Mouse (Mus musculus): ENCODE data around the gene Prdm8. TPM values are rescaled to one million over a fixed set of nuclear protein-coding genes. Genes with fewer than 3 reads are reported as not detected.

Prdm8 gene
- polyA plus RNA-seq, 1 experiment from 2014 or later, result not detected

GRCm38 (mm10) chr5:98172502-98173181, 5.6 kb downstream of the Prdm8 start:
- H3K36me3 ChIP-seq, result no peaks in the 10 kb centered on the region
- no peak overlapping the region for H3K9ac ChIP-seq
- no peak for ATAC-seq (ENCODE audit: insufficient number of reproducible peaks, low FRiP score)
- H3K9me3 ChIP-seq (replicated peaks), result no peaks in the 10 kb centered on the region
- H3K27me3 ChIP-seq (replicated peaks), result peaks cover 82% of the 10 kb centered on the region
- H3K4me2 ChIP-seq, result peak overlapping the region; percentile 13; the same call in 1 of the 2 replicates
- no peak overlapping the region for H3K27ac ChIP-seq (ENCODE audit: poor library complexity, severe bottlenecking)
- H3K4me3 ChIP-seq, result no peak overlapping the region
- H3K4me1 ChIP-seq (replicated peaks), result peaks cover 30% of the 10 kb centered on the region
- 4% methylated on average over 15 of the region's 15 CpGs for WGBS

GRCm38 (mm10) chr5:98173694-98174093, 6.7 kb downstream of the Prdm8 start:
- H3K27me3 ChIP-seq (replicated peaks), result peaks cover 85% of the 10 kb centered on the region
- H3K4me3 ChIP-seq, result no peak overlapping the region
- no peak overlapping the region for H3K27ac ChIP-seq (ENCODE audit: poor library complexity, severe bottlenecking)
- no peak overlapping the region for H3K9ac ChIP-seq
- no peaks in the 10 kb centered on the region for H3K36me3 ChIP-seq
- peaks cover 21% of the 10 kb centered on the region for H3K4me1 ChIP-seq (replicated peaks)
- H3K4me2 ChIP-seq, result no peak overlapping the region
- no peaks in the 10 kb centered on the region for H3K9me3 ChIP-seq (replicated peaks)
- no peak for ATAC-seq (ENCODE audit: insufficient number of reproducible peaks, low FRiP score)

GRCm38 (mm10) chr5:98179606-98180005, 12.6 kb downstream of the Prdm8 start:
- Histone ChIP-seq H3K27me3 (replicated peaks) (peaks cover 75% of the 10 kb centered on the region), H3K4me3 (no peak overlapping the region), H3K36me3 (no peaks in the 10 kb centered on the region), H3K4me2 (no peak overlapping the region), H3K9me3 (replicated peaks) (no peaks in the 10 kb centered on the region), H3K27ac (ENCODE audit: poor library complexity, severe bottlenecking) (no peak overlapping the region), H3K9ac (no peak overlapping the region), H3K4me1 (replicated peaks) (peaks cover 12% of the 10 kb centered on the region)
- ATAC-seq (ENCODE audit: insufficient number of reproducible peaks, low FRiP score), result no peak
- 2% methylated on average over 12 of the region's 12 CpGs for WGBS

GRCm38 (mm10) chr5:98180461-98180887, 13.5 kb downstream of the Prdm8 start:
- peak overlapping the region; percentile 35 for H3K4me2 ChIP-seq
- no peak overlapping the region for H3K27ac ChIP-seq (ENCODE audit: poor library complexity, severe bottlenecking)
- H3K27me3 ChIP-seq (replicated peaks), result peaks cover 76% of the 10 kb centered on the region
- H3K36me3 ChIP-seq, result no peaks in the 10 kb centered on the region
- no peak overlapping the region for H3K9ac ChIP-seq
- WGBS, result 0% methylated on average over 19 of the region's 19 CpGs
- H3K9me3 ChIP-seq (replicated peaks), result no peaks in the 10 kb centered on the region
- peak overlapping the region; percentile 28; the same call in 1 of the 2 replicates for H3K4me3 ChIP-seq
- peaks cover 13% of the 10 kb centered on the region for H3K4me1 ChIP-seq (replicated peaks)
- ATAC-seq (ENCODE audit: insufficient number of reproducible peaks, low FRiP score), result no peak; the same call in 1 of the 2 replicates

GRCm38 (mm10) chr5:98180888-98181635, 14.1 kb downstream of the Prdm8 start:
- Histone ChIP-seq H3K9me3 (replicated peaks) (no peaks in the 10 kb centered on the region), H3K27me3 (replicated peaks) (peaks cover 78% of the 10 kb centered on the region), H3K4me1 (replicated peaks) (peaks cover 18% of the 10 kb centered on the region), H3K4me2 (peak overlapping the region; percentile 35), H3K36me3 (no peaks in the 10 kb centered on the region), H3K9ac (no peak overlapping the region), H3K4me3 (peak overlapping the region; percentile 28), H3K27ac (ENCODE audit: poor library complexity, severe bottlenecking) (no peak overlapping the region)
- peak; percentile 15; the same call in 1 of the 2 replicates for ATAC-seq (ENCODE audit: insufficient number of reproducible peaks, low FRiP score)
- under 1% methylated on average over 27 of the region's 27 CpGs for WGBS

- Histone ChIP-seq H3K4me3 (peak overlapping the region; percentile 28; the same call in 1 of the 2 replicates), H3K4me1 (replicated peaks) (peaks cover 25% of the 10 kb centered on the region), H3K9ac (no peak overlapping the region), H3K27ac (ENCODE audit: poor library complexity, severe bottlenecking) (no peak overlapping the region), H3K36me3 (no peaks in the 10 kb centered on the region), H3K27me3 (replicated peaks) (peaks cover 78% of the 10 kb centered on the region), H3K4me2 (no peak overlapping the region), H3K9me3 (replicated peaks) (no peaks in the 10 kb centered on the region)
- no peak for ATAC-seq (ENCODE audit: insufficient number of reproducible peaks, low FRiP score)
- WGBS, result 4% methylated on average over 16 of the region's 16 CpGs
Observed at GRCm38 (mm10) chr5:98181686-98182602, 14.9 kb downstream of the Prdm8 start.

- ATAC-seq (ENCODE audit: insufficient number of reproducible peaks, low FRiP score), result no peak
- peaks cover 76% of the 10 kb centered on the region for H3K27me3 ChIP-seq (replicated peaks)
- no peak overlapping the region for H3K4me2 ChIP-seq
- H3K4me1 ChIP-seq (replicated peaks), result peaks cover 25% of the 10 kb centered on the region
- H3K9me3 ChIP-seq (replicated peaks), result no peaks in the 10 kb centered on the region
- no peak overlapping the region for H3K9ac ChIP-seq
- no peak overlapping the region for H3K4me3 ChIP-seq
- 3% methylated on average over 5 of the region's 5 CpGs for WGBS
- no peaks in the 10 kb centered on the region for H3K36me3 ChIP-seq
- H3K27ac ChIP-seq (ENCODE audit: poor library complexity, severe bottlenecking), result no peak overlapping the region
Observed at GRCm38 (mm10) chr5:98182603-98182920, 15.6 kb downstream of the Prdm8 start.

GRCm38 (mm10) chr5:98183031-98183595, 16.1 kb downstream of the Prdm8 start:
- Histone ChIP-seq H3K27ac (ENCODE audit: poor library complexity, severe bottlenecking) (no peak overlapping the region), H3K9ac (no peak overlapping the region), H3K4me3 (no peak overlapping the region), H3K4me1 (replicated peaks) (peaks cover 25% of the 10 kb centered on the region), H3K4me2 (no peak overlapping the region), H3K36me3 (no peaks in the 10 kb centered on the region), H3K9me3 (replicated peaks) (no peaks in the 10 kb centered on the region), H3K27me3 (replicated peaks) (peaks cover 78% of the 10 kb centered on the region)
- 4% methylated on average over 14 of the region's 14 CpGs for WGBS
- no peak for ATAC-seq (ENCODE audit: insufficient number of reproducible peaks, low FRiP score)

GRCm38 (mm10) chr5:98184281-98184910, 17.4 kb downstream of the Prdm8 start:
- no peak for ATAC-seq (ENCODE audit: insufficient number of reproducible peaks, low FRiP score)
- no peak overlapping the region for H3K27ac ChIP-seq (ENCODE audit: poor library complexity, severe bottlenecking)
- H3K9me3 ChIP-seq (replicated peaks), result no peaks in the 10 kb centered on the region
- no peak overlapping the region for H3K4me2 ChIP-seq
- H3K4me3 ChIP-seq, result 0 out of 2 replicates have a peak overlapping the region, but pooled peaks have one; percentile 62
- no peak overlapping the region for H3K9ac ChIP-seq
- H3K27me3 ChIP-seq (replicated peaks), result peaks cover 77% of the 10 kb centered on the region
- H3K4me1 ChIP-seq (replicated peaks), result peaks cover 30% of the 10 kb centered on the region
- 4% methylated on average over 17 of the region's 17 CpGs for WGBS
- H3K36me3 ChIP-seq, result no peaks in the 10 kb centered on the region

- Histone ChIP-seq H3K27ac (ENCODE audit: poor library complexity, severe bottlenecking) (no peak overlapping the region), H3K9ac (peak overlapping the region; percentile 57), H3K27me3 (replicated peaks) (peaks cover 77% of the 10 kb centered on the region), H3K9me3 (replicated peaks) (no peaks in the 10 kb centered on the region), H3K36me3 (no peaks in the 10 kb centered on the region), H3K4me1 (replicated peaks) (peaks cover 33% of the 10 kb centered on the region), H3K4me2 (peak overlapping the region; percentile 87), H3K4me3 (peak overlapping the region; percentile 62)
- peak; percentile 51 for ATAC-seq (ENCODE audit: insufficient number of reproducible peaks, low FRiP score)
- under 1% methylated on average over 88 of the region's 89 CpGs for WGBS
Observed at GRCm38 (mm10) chr5:98184971-98185805, 18.2 kb downstream of the Prdm8 start.

Data from heart, embryonic 12.5 days (tissue).